Mouse (Mus musculus) thymus, postnatal 14 days (tissue): ENCODE measurements around the gene Slc41a2.

Source experiments
- DNase-seq: peaks from one replicate; pipeline ENCODE4 v3.0.0; 2021

Slc41a2 gene

GRCm38 (mm10) chr10:83181831-83182572 lies 155.7 kb downstream of the Slc41a2 start:
- peak; percentile 67 for DNase-seq
